Mouse (Mus musculus) neural tube, embryonic 12.5 days (tissue): ENCODE measurements around the gene Flywch1. TPM values are rescaled to one million over a fixed set of nuclear protein-coding genes. Genes with fewer than 3 reads are reported as not detected.

ENCODE experiments used
- ATAC-seq: fragments of 200-750 bp; cut with Nextera tagmentation; 2 replicates; pipeline ENCODE4 v1.8.0; 2017; ENCODE audit warnings: low read depth, mild to moderate bottlenecking, moderate TSS enrichment, moderate library complexity; ENCODE audit not compliant: low FRiP score
- H3K27ac ChIP-seq: fragments of 300-500 bp; sonication (generic); 2 replicates; pipeline ENCODE4 v1.5.1; 2016
- H3K27me3 ChIP-seq: fragments of 300-500 bp; sonication (generic); replicated peaks from 2 replicates; pipeline ENCODE4 v1.6.1; 2016; ENCODE audit warnings: mild to moderate bottlenecking
- H3K36me3 ChIP-seq: fragments of 300-500 bp; sonication (generic); 2 replicates; pipeline ENCODE4 v1.6.1; 2016; ENCODE audit warnings: mild to moderate bottlenecking
- H3K4me1 ChIP-seq: fragments of 300-500 bp; sonication (generic); 2 replicates; pipeline ENCODE4 v1.6.1; 2016
- H3K4me2 ChIP-seq: fragments of 300-500 bp; sonication (generic); replicated peaks from 2 replicates; pipeline ENCODE4 v1.6.1; 2016; ENCODE audit warnings: mild to moderate bottlenecking
- H3K4me3 ChIP-seq: fragments of 300-500 bp; sonication (generic); 2 replicates; pipeline ENCODE4 v1.5.1; 2016
- H3K9ac ChIP-seq: fragments of 300-500 bp; sonication (generic); 2 replicates; pipeline ENCODE4 v1.6.1; 2016; ENCODE audit warnings: mild to moderate bottlenecking
- H3K9me3 ChIP-seq: fragments of 300-500 bp; sonication (generic); 2 replicates; pipeline ENCODE4 v1.6.1; 2016; ENCODE audit warnings: mild to moderate bottlenecking
- WGBS: fragments of 180-500 bp; shearing (Covaris S2); methylation state at CpG from one replicate; pipeline ENCODE4 v1.1.7; 2016; 5-methylcytosine and 5-hydroxymethylcytosine counted together
- polyA plus RNA-seq: library from polyadenylated mRNA; unstranded; fragments of >200 nt; fragmentation: Nextera tagmentation; extraction: Ambion mirVana; gene quantifications from 2 replicates; pipeline ENCODE4 v1.2.1, GENCODE M21; 2016

Gene Flywch1
- polyA plus RNA-seq, 1 experiment from 2014 or later: 234 TPM

GRCm38 (mm10) chr17:23740598-23741021 is 30.8 kb downstream of the Flywch1 start, which contains the start of gene Paqr4:
Paqr4 (minus strand) TSS chr17:23740867.
- peaks cover 54% of the 10 kb centered on the region for H3K27me3 ChIP-seq
- peak within 1 kb of the TSS; percentile 43; the same call in 1 of the 2 replicates for H3K27ac ChIP-seq
- H3K4me2 ChIP-seq: peak within 1 kb of the TSS; percentile 96
- no peaks in the 10 kb centered on the region for H3K9me3 ChIP-seq
- ATAC-seq: peak; percentile 15; the same call in 1 of the 2 replicates
- H3K4me3 ChIP-seq: peak within 1 kb of the TSS; percentile 69
- 6% methylated on average over 13 of the region's 13 CpGs for WGBS
- peaks cover 31% of the 10 kb centered on the region for H3K4me1 ChIP-seq
- peaks cover 20% of the 10 kb centered on the region for H3K36me3 ChIP-seq
- peak within 1 kb of the TSS; percentile 82 for H3K9ac ChIP-seq

DNA sequence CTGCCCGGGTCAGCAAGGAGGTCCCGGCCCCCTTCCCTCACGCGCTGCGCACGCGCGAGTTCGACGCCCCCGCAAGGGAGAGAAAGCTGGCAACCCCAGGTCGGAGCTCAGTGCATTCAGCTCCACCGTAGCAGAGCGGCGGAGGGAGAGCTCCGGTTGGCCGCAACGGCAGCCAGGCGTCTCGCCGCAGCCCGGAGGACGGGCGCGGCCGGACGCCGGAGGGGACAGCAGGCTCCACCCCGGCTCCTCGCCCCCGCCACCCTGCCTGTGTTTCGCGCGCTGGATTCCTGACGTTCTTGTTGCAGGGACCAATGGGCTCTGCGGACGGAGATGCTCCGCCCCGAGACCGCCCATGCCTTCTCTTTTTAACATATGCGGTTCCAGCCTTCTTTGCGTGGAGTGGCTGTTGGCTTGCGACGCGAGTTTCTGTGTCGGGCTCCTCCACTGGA is 31.2 kb downstream of the Flywch1 start:
- Histone ChIP-seq H3K9ac (peak overlapping the region; percentile 82), H3K9me3 (no peaks in the 10 kb centered on the region), H3K27me3 (peaks cover 49% of the 10 kb centered on the region), H3K27ac (0 out of 2 replicates have a peak overlapping the region, but pooled peaks have one; percentile 43), H3K4me1 (peaks cover 28% of the 10 kb centered on the region), H3K36me3 (peaks cover 24% of the 10 kb centered on the region), H3K4me3 (peak overlapping the region; percentile 69), H3K4me2 (peak overlapping the region; percentile 96)
- ATAC-seq: peak; percentile 87
- WGBS: under 1% methylated on average over 46 of the region's 46 CpGs

GRCm38 (mm10) chr17:23739202-23740135 is 31.9 kb downstream of the Flywch1 start:
- ATAC-seq: peak; percentile 55
- peaks cover 43% of the 10 kb centered on the region for H3K27me3 ChIP-seq

DNA sequence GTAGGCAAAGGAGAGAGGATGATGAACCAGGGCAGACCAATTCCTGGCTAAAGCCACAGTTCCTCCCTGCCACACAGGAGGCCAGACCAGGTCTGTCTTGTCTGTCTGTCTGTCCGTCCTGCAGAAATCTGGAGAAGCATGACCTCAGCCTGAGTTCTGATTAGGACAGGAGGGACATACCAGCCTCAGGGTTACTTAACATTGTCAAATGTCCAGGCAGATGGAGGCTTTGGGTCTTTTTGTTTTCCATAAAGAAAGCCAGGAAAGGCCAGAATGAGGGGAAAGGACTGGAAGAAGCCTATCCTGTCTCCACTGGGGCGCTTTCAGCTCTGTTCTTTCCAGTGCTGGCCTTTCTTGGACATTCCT is 32.6 kb downstream of the Flywch1 start:
- H3K27me3 ChIP-seq: peaks cover 36% of the 10 kb centered on the region
- H3K4me1 ChIP-seq: peaks cover 22% of the 10 kb centered on the region
- H3K36me3 ChIP-seq: peaks cover 30% of the 10 kb centered on the region
- peak overlapping the region; percentile 69 for H3K4me3 ChIP-seq
- peak overlapping the region; percentile 96 for H3K4me2 ChIP-seq
- H3K27ac ChIP-seq: no peak overlapping the region
- H3K9me3 ChIP-seq: no peaks in the 10 kb centered on the region
- 31% methylated on average over 2 of the region's 2 CpGs for WGBS
- peak overlapping the region; percentile 82 for H3K9ac ChIP-seq
- ATAC-seq: no peak

More at GRCm38 (mm10) chr17:23739202-23740135, 31.9 kb downstream of the Flywch1 start:
- Histone ChIP-seq H3K9me3 (no peaks in the 10 kb centered on the region), H3K4me1 (peaks cover 22% of the 10 kb centered on the region), H3K4me2 (peak overlapping the region; percentile 96), H3K9ac (peak overlapping the region; percentile 82), H3K27ac (peak overlapping the region; percentile 43; the same call in 1 of the 2 replicates), H3K4me3 (peak overlapping the region; percentile 69), H3K36me3 (peaks cover 27% of the 10 kb centered on the region)
- under 1% methylated on average over 48 of the region's 48 CpGs for WGBS

GRCm38 (mm10) chr17:23737493-23738445 is 33.6 kb downstream of the Flywch1 start:
- peaks cover 30% of the 10 kb centered on the region for H3K36me3 ChIP-seq
- H3K27ac ChIP-seq: no peak overlapping the region
- H3K9ac ChIP-seq: no peak overlapping the region
- peaks cover 22% of the 10 kb centered on the region for H3K4me1 ChIP-seq
- H3K4me2 ChIP-seq: peak overlapping the region; percentile 96
- 61% methylated on average over 15 of the region's 15 CpGs for WGBS
- ATAC-seq: no peak
- peaks cover 26% of the 10 kb centered on the region for H3K27me3 ChIP-seq
- H3K4me3 ChIP-seq: peak overlapping the region; percentile 0; the same call in 1 of the 2 replicates
- H3K9me3 ChIP-seq: no peaks in the 10 kb centered on the region

DNA sequence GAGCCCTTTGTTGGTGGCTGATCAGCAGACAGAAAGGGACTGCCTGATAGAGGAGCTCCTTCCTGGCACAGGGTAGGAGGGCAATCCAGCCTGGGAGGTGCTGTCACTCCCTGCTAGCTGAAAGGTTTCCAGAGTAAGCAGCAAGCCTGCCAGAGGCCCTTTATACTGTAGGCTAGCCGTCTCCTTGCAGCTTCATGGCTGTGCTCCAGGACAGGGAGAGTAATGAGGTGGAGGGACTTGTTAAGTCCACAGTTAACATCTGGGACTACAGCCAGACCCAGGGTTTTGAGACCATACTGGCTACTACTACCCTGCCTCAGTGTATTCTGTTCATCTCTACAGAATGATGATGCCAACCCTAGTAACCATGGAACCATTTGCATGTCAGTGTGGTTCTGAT is 37.1 kb downstream of the Flywch1 start:
- Histone ChIP-seq H3K9me3 (no peaks in the 10 kb centered on the region), H3K9ac (no peak overlapping the region), H3K4me2 (no peak overlapping the region), H3K4me1 (peaks cover 8% of the 10 kb centered on the region), H3K4me3 (no peak overlapping the region), H3K27ac (no peak overlapping the region), H3K36me3 (peaks cover 30% of the 10 kb centered on the region), H3K27me3 (no peaks in the 10 kb centered on the region)
- 81% methylated on average over 1 of the region's 1 CpGs for WGBS
- ATAC-seq: no peak

DNA sequence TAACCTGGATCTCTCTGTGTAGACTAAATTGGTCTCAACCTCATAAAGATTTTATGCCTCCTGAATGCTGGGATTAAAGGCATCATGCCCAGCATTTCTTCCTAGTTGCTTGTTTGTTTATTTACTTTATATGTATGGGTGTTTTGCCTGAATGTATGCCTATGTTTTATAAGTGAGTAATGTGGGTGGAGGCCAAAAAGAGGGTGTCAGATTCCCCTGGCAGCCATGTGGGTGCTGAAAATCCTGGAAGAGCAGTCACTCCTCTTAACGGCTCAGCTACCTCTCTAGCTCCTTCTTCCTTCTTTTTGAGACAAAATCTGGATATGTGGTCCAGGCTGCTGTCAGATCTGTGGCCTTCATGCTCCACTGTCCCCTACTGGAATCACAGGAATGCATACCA is 41.0 kb downstream of the Flywch1 start:
- Histone ChIP-seq H3K9ac (no peak overlapping the region), H3K9me3 (no peaks in the 10 kb centered on the region), H3K4me2 (no peak overlapping the region), H3K27me3 (no peaks in the 10 kb centered on the region), H3K4me3 (no peak overlapping the region), H3K4me1 (peaks cover 4% of the 10 kb centered on the region; the same call in 1 of the 2 replicates), H3K27ac (no peak overlapping the region), H3K36me3 (peaks cover 8% of the 10 kb centered on the region)
- no peak for ATAC-seq
- 79% methylated on average over 1 of the region's 1 CpGs for WGBS

DNA sequence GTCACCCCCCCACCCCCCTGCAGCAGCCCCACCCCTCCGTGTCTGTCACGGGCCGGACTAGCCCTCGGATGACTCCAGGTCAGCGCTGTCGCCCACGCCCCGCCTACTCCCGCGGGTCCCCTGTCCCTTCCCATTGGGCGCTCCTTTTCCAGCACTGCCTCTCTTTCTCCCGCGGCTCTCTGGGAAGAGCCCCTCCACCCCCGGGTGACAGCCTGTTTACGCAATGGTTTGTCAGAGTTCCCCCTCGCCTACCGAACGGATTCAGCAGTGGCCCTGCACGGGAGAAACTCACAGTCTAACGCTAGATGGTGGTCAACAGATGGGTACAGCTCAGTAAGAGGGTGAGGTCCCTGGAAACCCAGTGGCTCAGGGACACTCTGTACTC is 44.7 kb downstream of the Flywch1 start:
- ATAC-seq: peak; percentile 86
- Histone ChIP-seq H3K4me1 (peaks cover 4% of the 10 kb centered on the region; the same call in 1 of the 2 replicates), H3K9ac (peak overlapping the region; percentile 67), H3K9me3 (no peaks in the 10 kb centered on the region), H3K36me3 (no peaks in the 10 kb centered on the region), H3K27me3 (no peaks in the 10 kb centered on the region), H3K27ac (no peak overlapping the region), H3K4me3 (peak overlapping the region; percentile 90), H3K4me2 (peak overlapping the region; percentile 96)
- WGBS: 0% methylated on average over 20 of the region's 20 CpGs

GRCm38 (mm10) chr17:23725999-23726757 is 45.2 kb downstream of the Flywch1 start, which contains the start of gene Pkmyt1:
Pkmyt1 (plus strand) TSS chr17:23726336.
- WGBS: 2% methylated on average over 71 of the region's 73 CpGs
- peak; percentile 95 for ATAC-seq
- no peaks in the 10 kb centered on the region for H3K36me3 ChIP-seq
- H3K27ac ChIP-seq: no peak within 1 kb of the TSS
- no peaks in the 10 kb centered on the region for H3K9me3 ChIP-seq
- H3K9ac ChIP-seq: peak within 1 kb of the TSS; percentile 67
- H3K4me3 ChIP-seq: peak within 1 kb of the TSS; percentile 90
- H3K4me2 ChIP-seq: peak within 1 kb of the TSS; percentile 96
- peaks cover 4% of the 10 kb centered on the region; the same call in 1 of the 2 replicates for H3K4me1 ChIP-seq
- no peaks in the 10 kb centered on the region for H3K27me3 ChIP-seq

GRCm38 (mm10) chr17:23725477-23725876 is 45.9 kb downstream of the Flywch1 start:
- peak overlapping the region; percentile 96 for H3K4me2 ChIP-seq
- H3K27ac ChIP-seq: no peak overlapping the region
- no peaks in the 10 kb centered on the region for H3K36me3 ChIP-seq
- ATAC-seq: no peak
- H3K4me1 ChIP-seq: peaks cover 4% of the 10 kb centered on the region; the same call in 1 of the 2 replicates
- H3K27me3 ChIP-seq: no peaks in the 10 kb centered on the region
- WGBS: 64% methylated on average over 4 of the region's 4 CpGs
- H3K4me3 ChIP-seq: peak overlapping the region; percentile 90; the same call in 1 of the 2 replicates
- no peaks in the 10 kb centered on the region for H3K9me3 ChIP-seq
- peak overlapping the region; percentile 38; the same call in 1 of the 2 replicates for H3K9ac ChIP-seq
